Mouse (Mus musculus): Measurements from ENCODE around the gene Cyp2a5.
"Not testable (repeated sequence)": the region's sequence is repeated elsewhere in the genome, so short reads cannot be mapped to it uniquely, and the experiment has no call there.

Gene Cyp2a5

GRCm38 (mm10) chr7:26835059-26835458 is at the start of gene Cyp2a5:
Cyp2a5 (plus strand) TSS chr7:26835305.
- not testable (repeated sequence) for DNase-seq (ENCODE audit: inconsistent age in 2 of 2, low spot score in 1 of 2)

GRCm38 (mm10) chr7:26786013-26786412 is 49.1 kb upstream of the Cyp2a5 start:
- not testable (repeated sequence) for DNase-seq (ENCODE audit: inconsistent age in 2 of 2, low spot score in 1 of 2)

GRCm38 (mm10) chr7:26789984-26790383 is 45.1 kb upstream of the Cyp2a5 start:
- no peak for DNase-seq (ENCODE audit: inconsistent age in 2 of 2, low spot score in 1 of 2)

GRCm38 (mm10) chr7:26800104-26800503 is 35.0 kb upstream of the Cyp2a5 start:
- DNase-seq (ENCODE audit: inconsistent age in 2 of 2, low spot score in 1 of 2): peak; percentile 15 to 73

GRCm38 (mm10) chr7:26800996-26801395 is 34.1 kb upstream of the Cyp2a5 start:
- no peak for DNase-seq (ENCODE audit: inconsistent age in 2 of 2, low spot score in 1 of 2)

GRCm38 (mm10) chr7:26808592-26808991 is 26.5 kb upstream of the Cyp2a5 start, which contains the start of gene Cyp2g1:
Cyp2g1 (plus strand) TSS chr7:26808892.
- no peak for DNase-seq (ENCODE audit: inconsistent age in 2 of 2, low spot score in 1 of 2)

GRCm38 (mm10) chr7:26831556-26832292 is 3.4 kb upstream of the Cyp2a5 start:
- DNase-seq (ENCODE audit: inconsistent age in 2 of 2, low spot score in 1 of 2): not testable (repeated sequence)

- not testable (repeated sequence) for DNase-seq (ENCODE audit: inconsistent age in 2 of 2, low spot score in 1 of 2)
Measured at GRCm38 (mm10) chr7:26832668-26833067, 2.4 kb upstream of the Cyp2a5 start.

- not testable (repeated sequence) for DNase-seq (ENCODE audit: inconsistent age in 2 of 2, low spot score in 1 of 2)
Measured at GRCm38 (mm10) chr7:26843400-26843799, 8.3 kb downstream of the Cyp2a5 start.

- DNase-seq (ENCODE audit: inconsistent age in 2 of 2, low spot score in 1 of 2): peak; percentile 8 to 74
Measured at GRCm38 (mm10) chr7:26850063-26850462, 15.0 kb downstream of the Cyp2a5 start.

- DNase-seq (ENCODE audit: inconsistent age in 2 of 2, low spot score in 1 of 2): not testable (repeated sequence)
Measured at GRCm38 (mm10) chr7:26878581-26878980, 43.5 kb downstream of the Cyp2a5 start.

GRCm38 (mm10) chr7:26880600-26880999 is 45.5 kb downstream of the Cyp2a5 start:
- not testable (repeated sequence) for DNase-seq (ENCODE audit: inconsistent age in 2 of 2, low spot score in 1 of 2)
